Mouse (Mus musculus) CH12.LX (cell line): ENCODE measurements around the gene 9130213A22Rik.

ENCODE experiments used
- CHD1 ChIP-seq: IDR thresholded peaks from 2 replicates; pipeline ENCODE4 v1.6.1; 2012; ENCODE audit warnings: low read depth, low read length, improper control_type of control experiment, inconsistent platforms
- CTCF ChIP-seq, 2 experiments: IDR thresholded peaks in 1 of 2; conservative IDR thresholded peaks in 1 of 2; 2 replicates each; pipeline ENCODE4 v1.5.1; 2011 to 2012; ENCODE audit warnings: low read depth in 2 of 2, low read length in 2 of 2, improper control_type of control experiment in 1 of 2, inconsistent platforms in 1 of 2, mild to moderate bottlenecking in 1 of 2, moderate library complexity in 1 of 2
- JUND ChIP-seq: conservative IDR thresholded peaks from 2 replicates; pipeline ENCODE4 v1.6.1; 2011; ENCODE audit warnings: low read depth, low read length, improper control_type of control experiment
- KAT2A ChIP-seq: IDR thresholded peaks from 2 replicates; pipeline ENCODE4 v1.6.1; 2012; ENCODE audit warnings: low read length, improper control_type of control experiment, inconsistent platforms; ENCODE audit not compliant: insufficient replicate concordance
- MAX ChIP-seq: IDR thresholded peaks from 2 replicates; pipeline ENCODE4 v1.6.1; 2011; ENCODE audit warnings: low read length, improper control_type of control experiment
- POLR2A ChIP-seq: IDR thresholded peaks from 2 replicates; pipeline ENCODE4 v1.6.1; 2011; ENCODE audit warnings: low read depth, mild to moderate bottlenecking, improper control_type of control experiment, low read length
- POLR2AphosphoS2 ChIP-seq: IDR thresholded peaks from 2 replicates; pipeline ENCODE4 v1.6.1; 2011; ENCODE audit warnings: low read depth, low read length, improper control_type of control experiment
- UBTF ChIP-seq: IDR thresholded peaks from 2 replicates; pipeline ENCODE4 v1.6.1; 2012; ENCODE audit warnings: low read depth, mild to moderate bottlenecking, inconsistent platforms, low read length, improper control_type of control experiment, moderate library complexity

GRCm38 (mm10) chr11:69128426-69129122, 6.2 kb upstream of the 9130213A22Rik start:
- TF ChIP-seq POLR2A (no peak), UBTF (no peak), KAT2A (no peak), JUND (no peak), MAX (no peak), POLR2AphosphoS2 (no peak), CHD1 (no peak), CTCF (conservative IDR thresholded peaks at IDR 0.05 in 1 of 2, IDR thresholded peaks at IDR 0.05 in 1 of 2; ENCODE audit: low read depth in 2 of 2, low read length in 2 of 2) (no peak)
